Mouse (Mus musculus) heart, embryonic 16.5 days (tissue): Measurements from ENCODE around the gene Ecsit. TPM values are rescaled to one million over a fixed set of nuclear protein-coding genes. Genes with fewer than 3 reads are reported as not detected.

Experiments
- ATAC-seq: fragments of 200-750 bp; cut with Nextera tagmentation; replicated peaks from 2 replicates; pipeline ENCODE4 v1.8.0; 2017; ENCODE audit warnings: moderate number of reproducible peaks; ENCODE audit not compliant: insufficient read depth, low FRiP score; ENCODE audit errors: extremely low read depth
- H3K27ac ChIP-seq: fragments of 300-500 bp; sonication (generic); 2 replicates; pipeline ENCODE4 v1.5.1; 2014; ENCODE audit warnings: mild to moderate bottlenecking, low read length, control low read depth, moderate library complexity
- H3K27me3 ChIP-seq: fragments of 300-500 bp; sonication (generic); 2 replicates; pipeline ENCODE4 v1.6.1; 2014; ENCODE audit warnings: low read length, mixed read lengths; ENCODE audit not compliant: control insufficient read depth, insufficient read depth
- H3K36me3 ChIP-seq: fragments of 300-500 bp; sonication (generic); 2 replicates; pipeline ENCODE4 v1.6.1; 2014; ENCODE audit not compliant: control insufficient read depth, insufficient read depth
- H3K4me1 ChIP-seq: fragments of 300-500 bp; sonication (generic); 2 replicates; pipeline ENCODE4 v1.6.1; 2014; ENCODE audit warnings: low read length, mixed read lengths; ENCODE audit not compliant: control insufficient read depth, insufficient read depth
- H3K4me2 ChIP-seq: fragments of 300-500 bp; sonication (generic); 2 replicates; pipeline ENCODE4 v1.6.1; 2014; ENCODE audit warnings: low read depth, mild to moderate bottlenecking, control low read depth, low read length
- H3K4me3 ChIP-seq: fragments of 300-500 bp; sonication (generic); 2 replicates; pipeline ENCODE4 v1.5.1; 2014; ENCODE audit warnings: mild to moderate bottlenecking, control low read depth, low read length
- H3K9ac ChIP-seq: fragments of 300-500 bp; sonication (generic); 2 replicates; pipeline ENCODE4 v1.6.1; 2014; ENCODE audit warnings: low read length, control low read depth
- H3K9me3 ChIP-seq: fragments of 300-500 bp; sonication (generic); replicated peaks from 2 replicates; pipeline ENCODE4 v1.6.1; 2016; ENCODE audit warnings: low read length; ENCODE audit not compliant: control insufficient read depth
- WGBS: fragments of 180-500 bp; shearing (Covaris S2); extraction: QIAGEN DNeasy Blood & Tissue Kit; methylation state at CpG from one replicate; pipeline ENCODE4 v1.1.7; 2014; 5-methylcytosine and 5-hydroxymethylcytosine counted together
- polyA plus RNA-seq: library from polyadenylated mRNA; unstranded; fragments of >200 nt; fragmentation: Nextera tagmentation; extraction: Ambion mirVana; gene quantifications from 2 replicates; pipeline ENCODE4 v1.2.1, GENCODE M21; 2015

Ecsit gene
- polyA plus RNA-seq, 1 experiment from 2014 or later = 73.1 TPM

DNA sequence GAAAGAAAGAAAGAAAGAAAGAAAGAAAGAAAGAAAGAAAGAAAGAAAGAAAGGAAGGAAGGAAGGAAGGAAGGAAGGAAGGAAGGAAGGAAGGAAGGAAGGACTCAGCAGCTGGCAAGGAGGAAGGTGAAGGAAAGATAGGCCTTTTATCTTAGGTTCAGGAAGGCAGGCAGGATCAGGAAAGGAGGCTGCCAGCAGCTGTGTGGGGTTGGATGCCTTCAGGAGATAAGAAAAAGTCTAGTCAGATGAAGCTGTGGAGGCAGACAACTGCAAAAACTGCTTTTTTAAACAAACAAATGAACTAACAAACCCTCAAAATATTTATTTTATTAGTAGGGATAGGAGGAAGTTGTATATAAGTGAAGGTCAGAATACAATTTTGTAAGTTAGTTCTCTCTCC lies 36.3 kb upstream of the Ecsit start:
- H3K4me2 ChIP-seq = no peak overlapping the region
- no peak overlapping the region for H3K27ac ChIP-seq
- no peaks in the 10 kb centered on the region for H3K36me3 ChIP-seq
- no peak overlapping the region for H3K9ac ChIP-seq
- H3K27me3 ChIP-seq = no peaks in the 10 kb centered on the region
- H3K9me3 ChIP-seq = no peaks in the 10 kb centered on the region
- H3K4me1 ChIP-seq = peaks cover 6% of the 10 kb centered on the region
- no peak overlapping the region for H3K4me3 ChIP-seq
- no peak for ATAC-seq

DNA sequence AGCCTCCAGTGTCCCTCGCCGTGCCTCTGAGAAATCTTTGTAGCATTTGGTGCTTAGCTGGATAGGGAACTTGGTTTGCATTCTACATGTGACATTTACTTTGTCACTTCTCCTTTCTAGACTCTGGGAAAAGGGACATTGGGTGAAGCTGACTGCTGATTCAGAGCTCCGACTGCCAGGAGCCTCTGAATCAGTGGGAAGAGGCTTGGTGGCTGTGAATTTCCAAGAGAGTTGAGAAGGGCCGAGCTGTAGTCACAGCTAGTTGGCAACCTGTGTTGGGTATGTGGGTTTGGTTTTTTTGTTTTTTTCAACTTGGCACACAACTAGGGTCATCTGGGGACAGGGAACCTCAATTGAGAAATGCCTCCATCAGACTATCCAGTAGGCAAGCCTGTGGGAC lies 34.3 kb upstream of the Ecsit start:
- Histone ChIP-seq H3K27me3 (no peaks in the 10 kb centered on the region), H3K36me3 (no peaks in the 10 kb centered on the region), H3K4me3 (no peak overlapping the region), H3K9me3 (no peaks in the 10 kb centered on the region), H3K9ac (no peak overlapping the region), H3K4me1 (peaks cover 15% of the 10 kb centered on the region), H3K27ac (no peak overlapping the region), H3K4me2 (no peak overlapping the region)
- ATAC-seq = no peak
- WGBS = 87% methylated on average over 4 of the region's 4 CpGs

DNA sequence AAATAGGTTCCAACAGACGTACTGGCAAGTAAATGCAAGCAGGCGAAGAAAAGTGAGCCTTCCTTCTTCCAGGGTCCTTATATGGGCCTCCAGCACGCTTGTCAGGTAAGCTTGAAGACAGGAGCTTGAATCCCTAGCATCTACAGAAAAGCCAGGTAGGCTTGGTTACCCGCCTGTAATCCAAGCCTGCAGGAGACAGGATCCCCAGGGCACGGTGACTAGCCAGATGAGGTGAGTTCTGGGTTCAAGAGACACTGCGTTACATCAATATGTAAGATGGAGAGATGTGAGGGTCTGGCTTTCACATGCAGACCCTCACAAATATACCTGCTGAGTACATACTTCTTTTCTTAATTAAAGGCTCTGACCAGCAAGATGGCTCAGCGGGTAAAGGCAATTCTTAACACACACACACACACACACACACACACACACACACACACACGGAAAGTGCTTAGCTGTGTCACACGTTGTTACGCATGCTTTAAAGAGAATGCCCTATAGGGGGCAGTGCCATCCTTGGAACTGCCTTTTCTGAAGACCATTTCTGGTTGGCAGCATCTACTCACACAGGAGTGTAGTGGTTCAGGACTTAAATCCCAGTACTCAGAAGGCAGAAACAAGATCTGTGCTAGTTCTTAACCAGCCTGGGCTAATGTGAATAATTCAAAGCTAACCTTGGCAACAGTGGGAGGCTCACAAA lies 32.7 kb upstream of the Ecsit start:
- H3K9me3 ChIP-seq = no peaks in the 10 kb centered on the region
- H3K27me3 ChIP-seq = no peaks in the 10 kb centered on the region
- peak overlapping the region; percentile 82 for H3K4me2 ChIP-seq
- peaks cover 15% of the 10 kb centered on the region for H3K4me1 ChIP-seq
- peak overlapping the region; percentile 91 for H3K4me3 ChIP-seq
- ATAC-seq = no peak
- H3K27ac ChIP-seq = no peak overlapping the region
- peaks cover 9% of the 10 kb centered on the region for H3K36me3 ChIP-seq
- H3K9ac ChIP-seq = peak overlapping the region; percentile 64; the same call in 1 of the 2 replicates
- 38% methylated on average over 10 of the region's 10 CpGs for WGBS

- Histone ChIP-seq H3K9me3 (no peaks in the 10 kb centered on the region), H3K36me3 (peaks cover 19% of the 10 kb centered on the region), H3K27ac (peak within 1 kb of the TSS; percentile 74), H3K9ac (peak within 1 kb of the TSS; percentile 92), H3K4me1 (peaks cover 15% of the 10 kb centered on the region), H3K4me2 (peak within 1 kb of the TSS; percentile 82), H3K27me3 (no peaks in the 10 kb centered on the region), H3K4me3 (peak within 1 kb of the TSS; percentile 91)
- under 1% methylated on average over 52 of the region's 52 CpGs for WGBS
- peak; percentile 93 for ATAC-seq
These were observed 31.6 kb upstream of the Ecsit start, which contains the start of gene Elof1 for GRCm38 (mm10) chr9:22116740-22117426. Elof1 (minus strand) TSS chr9:22117172.

- Histone ChIP-seq H3K4me2 (peak overlapping the region; percentile 82), H3K9ac (peak overlapping the region; percentile 92), H3K36me3 (peaks cover 24% of the 10 kb centered on the region), H3K9me3 (no peaks in the 10 kb centered on the region), H3K27me3 (no peaks in the 10 kb centered on the region), H3K27ac (no peak overlapping the region), H3K4me3 (peak overlapping the region; percentile 91), H3K4me1 (peaks cover 15% of the 10 kb centered on the region)
- ATAC-seq = no peak
- WGBS = 22% methylated on average over 15 of the region's 15 CpGs
These were observed 30.8 kb upstream of the Ecsit start for GRCm38 (mm10) chr9:22116086-22116485.

- Histone ChIP-seq H3K9ac (peak overlapping the region; percentile 92), H3K27ac (no peak overlapping the region), H3K4me2 (peak overlapping the region; percentile 82), H3K36me3 (peaks cover 27% of the 10 kb centered on the region), H3K27me3 (no peaks in the 10 kb centered on the region), H3K4me1 (peaks cover 15% of the 10 kb centered on the region), H3K4me3 (no peak overlapping the region), H3K9me3 (no peaks in the 10 kb centered on the region)
- WGBS = 89% methylated on average over 4 of the region's 4 CpGs
- ATAC-seq = no peak
These were observed 30.4 kb upstream of the Ecsit start for GRCm38 (mm10) chr9:22115635-22116034.

GRCm38 (mm10) chr9:22108194-22108593 lies 23.0 kb upstream of the Ecsit start:
- WGBS = 88% methylated on average over 9 of the region's 9 CpGs

DNA sequence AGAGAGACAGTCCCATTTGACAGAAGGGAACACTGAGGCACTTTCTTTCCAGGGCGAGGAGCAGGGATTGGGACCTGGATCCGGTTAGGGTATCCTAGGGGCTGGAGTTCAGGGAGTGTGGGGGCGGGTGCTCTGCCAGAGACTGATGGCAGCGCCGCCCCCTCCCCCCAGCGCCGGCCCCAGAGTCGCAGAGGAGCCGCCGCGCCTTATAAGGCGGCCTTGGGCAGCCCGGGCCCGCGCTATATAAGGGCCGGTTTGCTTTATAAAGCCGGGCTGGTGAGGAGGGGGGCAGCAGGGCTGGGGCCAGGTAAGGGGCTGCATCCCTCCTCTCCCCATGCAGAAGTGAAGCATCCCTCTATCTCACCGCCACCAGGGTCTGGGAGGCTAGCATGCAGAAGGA lies 14.7 kb upstream of the Ecsit start:
- peaks cover 12% of the 10 kb centered on the region for H3K4me1 ChIP-seq
- H3K36me3 ChIP-seq = no peaks in the 10 kb centered on the region
- 2% methylated on average over 18 of the region's 18 CpGs for WGBS
- ATAC-seq = peak; percentile 55; the same call in 1 of the 2 replicates
- peak overlapping the region; percentile 37 for H3K4me3 ChIP-seq
- no peaks in the 10 kb centered on the region; the same call in 1 of the 2 replicates for H3K27me3 ChIP-seq
- peak overlapping the region; percentile 55 for H3K9ac ChIP-seq
- H3K27ac ChIP-seq = peak overlapping the region; percentile 53
- no peaks in the 10 kb centered on the region for H3K9me3 ChIP-seq
- peak overlapping the region; percentile 56 for H3K4me2 ChIP-seq

More at GRCm38 (mm10) chr9:22108194-22108593, 23.0 kb upstream of the Ecsit start:
- no peak overlapping the region for H3K4me2 ChIP-seq
- H3K36me3 ChIP-seq = peaks cover 35% of the 10 kb centered on the region
- no peak for ATAC-seq
- no peak overlapping the region for H3K27ac ChIP-seq
- no peaks in the 10 kb centered on the region for H3K27me3 ChIP-seq
- H3K4me1 ChIP-seq = no peaks in the 10 kb centered on the region
- no peak overlapping the region for H3K4me3 ChIP-seq
- no peak overlapping the region for H3K9ac ChIP-seq
- no peaks in the 10 kb centered on the region for H3K9me3 ChIP-seq
